Comparison of ENCODE assay signal across 8 mouse cellular contexts in the genomic region with DNA sequence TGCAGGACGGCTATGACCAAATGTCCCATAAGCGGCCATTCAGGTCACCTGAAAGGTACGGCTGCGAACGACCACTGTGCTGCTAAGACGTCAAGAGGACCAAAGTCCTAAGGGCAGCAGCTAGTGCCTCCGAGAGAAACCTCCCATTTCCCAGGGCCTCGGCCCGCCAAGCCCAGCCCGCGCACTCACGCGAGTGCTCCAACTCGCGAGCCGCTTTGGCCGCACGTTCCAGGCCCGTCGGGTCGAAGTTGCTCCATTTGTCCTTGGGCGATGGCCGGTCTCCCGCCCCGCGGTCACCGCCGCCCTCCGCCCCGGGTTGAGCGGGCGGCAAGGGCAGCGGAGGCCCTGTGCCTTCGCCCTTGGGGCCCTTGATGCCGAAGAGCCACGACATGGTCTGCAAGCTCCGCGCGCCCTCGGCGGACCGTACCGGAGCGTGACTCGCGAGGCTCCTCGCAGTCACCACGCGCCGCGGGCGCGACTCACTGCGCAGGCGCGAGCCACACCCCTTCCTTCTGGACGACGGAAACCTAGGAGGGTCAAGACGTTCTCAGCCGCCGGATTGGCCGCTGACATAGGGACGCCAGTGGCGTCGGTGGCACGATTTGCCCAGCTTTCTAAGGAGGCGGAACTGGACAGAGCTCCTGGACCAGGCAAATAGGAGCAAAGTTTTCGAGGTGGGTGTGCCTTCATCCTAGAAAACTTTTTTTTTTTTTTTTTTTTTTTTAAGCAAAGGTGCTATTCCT. TPM values are rescaled to one million over a fixed set of nuclear protein-coding genes. Genes with fewer than 3 reads are reported as not detected.
DNase-seq lines count a peak whose midpoint lies in the region; ATAC-seq and TF ChIP-seq lines count a peak whose summit lies in the region.

Atad3a (minus strand) TSS at position 481 of the 743 bp plus-strand sequence.

- no peaks in the 10 kb centered on the region for H3K27me3 ChIP-seq in embryonic facial prominence, embryonic 14.5 days (replicated peaks; ENCODE audit: control insufficient read depth, insufficient read depth, low read length)
- no peaks in the 10 kb centered on the region for H3K27me3 ChIP-seq in heart, adult 2 months (ENCODE audit: control insufficient read depth, insufficient read depth, low read length)
- no peaks in the 10 kb centered on the region for H3K27me3 ChIP-seq in limb, embryonic 13.5 days
- H3K27me3 ChIP-seq in midbrain, embryonic 16.5 days (ENCODE audit: control insufficient read depth, insufficient read depth, low read depth, low read length), result no peaks in the 10 kb centered on the region

- peak within 1 kb of the TSS; percentile 56; the same call in 1 of the 2 replicates for H3K27ac ChIP-seq in embryonic facial prominence, embryonic 14.5 days (replicated peaks; ENCODE audit: low read depth, low read length)
- peak within 1 kb of the TSS; percentile 87 for H3K27ac ChIP-seq in heart, adult 2 months
- H3K27ac ChIP-seq in limb, embryonic 13.5 days, result peak within 1 kb of the TSS; percentile 29; the same call in 1 of the 2 replicates
- peak within 1 kb of the TSS; percentile 38; the same call in 1 of the 2 replicates for H3K27ac ChIP-seq in midbrain, embryonic 16.5 days (ENCODE audit: low read length)

- 0 out of 2 replicates have a peak, but pooled peaks have one; percentile 1 for TF ChIP-seq CTCF in heart, adult 2 months (IDR thresholded peaks at IDR 0.05)

- intact Hi-C loops in heart, adult 2 months (cut with DNase I), result loop anchor here (2.0 to 5.0 kb wide), 3 partner anchors 24 to 138 kb away; partner anchors contain the start of genes Cdk11b and Mrpl20

- H3K4me2 ChIP-seq in embryonic facial prominence, embryonic 14.5 days (ENCODE audit: low read depth, low read length), result peak within 1 kb of the TSS; percentile 93
- peak within 1 kb of the TSS; percentile 98 for H3K4me2 ChIP-seq in limb, embryonic 13.5 days (replicated peaks)
- H3K4me2 ChIP-seq in midbrain, embryonic 16.5 days (ENCODE audit: low read length), result peak within 1 kb of the TSS; percentile 88

- H3K4me1 ChIP-seq in embryonic facial prominence, embryonic 14.5 days (ENCODE audit: control insufficient read depth, insufficient read depth, low read length), result peaks cover 14% of the 10 kb centered on the region
- peaks cover 9% of the 10 kb centered on the region for H3K4me1 ChIP-seq in heart, adult 2 months (ENCODE audit: control insufficient read depth, insufficient read depth, low read length)
- peaks cover 28% of the 10 kb centered on the region for H3K4me1 ChIP-seq in limb, embryonic 13.5 days
- peaks cover 23% of the 10 kb centered on the region for H3K4me1 ChIP-seq in midbrain, embryonic 16.5 days (ENCODE audit: control insufficient read depth, insufficient read depth, low read length)

- H3K79me2 ChIP-seq in heart, adult 2 months (replicated peaks; ENCODE audit: control insufficient read depth, insufficient read depth, low read length), result peaks cover 4% of the 10 kb centered on the region; the same call in 1 of the 2 replicates

- peak; percentile 83 for TF ChIP-seq POLR2A in heart, adult 2 months (IDR thresholded peaks at IDR 0.05; ENCODE audit: insufficient read depth, low read depth, low read length)

- peak within 1 kb of the TSS; percentile 69 for H3K4me3 ChIP-seq in embryonic facial prominence, embryonic 14.5 days (ENCODE audit: low read depth, low read length)
- H3K4me3 ChIP-seq in heart, adult 2 months, result peak within 1 kb of the TSS; percentile 81
- H3K4me3 ChIP-seq in limb, embryonic 13.5 days, result peak within 1 kb of the TSS; percentile 91
- peak within 1 kb of the TSS; percentile 65 for H3K4me3 ChIP-seq in midbrain, embryonic 16.5 days (ENCODE audit: low read depth, low read length)

- TF ChIP-seq EP300 in heart, adult 2 months (IDR thresholded peaks at IDR 0.05; ENCODE audit: insufficient read depth, low read depth, low read length), result peak; percentile 77

- no peaks in the 10 kb centered on the region for H3K9me3 ChIP-seq in embryonic facial prominence, embryonic 14.5 days (ENCODE audit: control insufficient read depth, low read length)
- no peaks in the 10 kb centered on the region for H3K9me3 ChIP-seq in limb, embryonic 13.5 days
- H3K9me3 ChIP-seq in midbrain, embryonic 16.5 days (replicated peaks; ENCODE audit: control insufficient read depth, low read length, poor library complexity, severe bottlenecking), result no peaks in the 10 kb centered on the region

- ATAC-seq in embryonic facial prominence, embryonic 14.5 days (ENCODE audit: low read depth), result peak; percentile 98
- peak; percentile 96 for ATAC-seq in limb, embryonic 13.5 days (ENCODE audit: low FRiP score, low read depth)
- peak; percentile 97 for ATAC-seq in midbrain, embryonic 16.5 days

- H3K9ac ChIP-seq in embryonic facial prominence, embryonic 14.5 days (ENCODE audit: low read depth, low read length), result peak within 1 kb of the TSS; percentile 82
- peak within 1 kb of the TSS; percentile 80 for H3K9ac ChIP-seq in heart, adult 2 months (ENCODE audit: low read depth, low read length)
- H3K9ac ChIP-seq in limb, embryonic 13.5 days, result peak within 1 kb of the TSS; percentile 90
- H3K9ac ChIP-seq in midbrain, embryonic 16.5 days (ENCODE audit: low read depth, low read length), result peak within 1 kb of the TSS; percentile 62

- WGBS in embryonic facial prominence, embryonic 14.5 days, result under 1% methylated on average over 38 of the region's 68 CpGs
- WGBS in heart, adult 2 months, result under 1% methylated on average over 68 of the region's 68 CpGs
- 1% methylated on average over 68 of the region's 68 CpGs for WGBS in limb, embryonic 13.5 days
- WGBS in midbrain, embryonic 16.5 days, result under 1% methylated on average over 66 of the region's 68 CpGs

- peak; percentile 98 for DNase-seq in 3T3-L1 (ENCODE audit: low read depth, low spot score)
- peak; percentile 95 for DNase-seq in adrenal gland, postnatal 4 days (ENCODE audit: low spot score in 2 of 2)
- peak; percentile 98 for DNase-seq in embryonic facial prominence, embryonic 14.5 days (ENCODE audit: low spot score)
- peak; percentile 97 to 99 for DNase-seq in heart, adult 2 months
- peak; percentile 97 to 98 for DNase-seq in kidney, adult 8-10 months
- DNase-seq in spleen, postnatal 10 days (ENCODE audit: low spot score in 2 of 2), result peak; percentile 96 to 98

- peaks cover 17% of the 10 kb centered on the region for H3K36me3 ChIP-seq in embryonic facial prominence, embryonic 14.5 days (ENCODE audit: control insufficient read depth, insufficient read depth, low read length)
- peaks cover 3% of the 10 kb centered on the region for H3K36me3 ChIP-seq in heart, adult 2 months (ENCODE audit: control insufficient read depth, insufficient read depth, low read length)
- peaks cover 24% of the 10 kb centered on the region for H3K36me3 ChIP-seq in limb, embryonic 13.5 days
- H3K36me3 ChIP-seq in midbrain, embryonic 16.5 days (ENCODE audit: control insufficient read depth, insufficient read depth, low read length), result peaks cover 10% of the 10 kb centered on the region

RNA-seq across cellular contexts. Expression of gene Atad3a, which starts in this region (rescaled TPM):
- total RNA-seq in adrenal gland, postnatal 4 days (2021), result 100 to 1,000 TPM in 1 of 2 experiments, 10 to 100 TPM in 1; 99.1 to 102 TPM
- 77.0 and 77.9 TPM in 2 replicates for polyA plus RNA-seq in embryonic facial prominence, embryonic 14.5 days (2014; fragmentation: Nextera tagmentation; extraction: Ambion mirVana)
- 10 to 100 TPM; 42.3 to 47.7 TPM for total RNA-seq in heart, adult 2 months (2021)
- 83.7 and 85.4 TPM in 2 replicates for polyA plus RNA-seq in heart, adult 2 months (2012; rRNA removed)
- 94.4 and 100 TPM in 2 replicates for polyA plus RNA-seq in limb, embryonic 13.5 days (2015; fragmentation: Nextera tagmentation; extraction: Ambion mirVana)
- polyA plus RNA-seq in midbrain, embryonic 16.5 days (2015; fragmentation: Nextera tagmentation; extraction: Ambion mirVana), result 87.9 and 93.2 TPM in 2 replicates

Comparison
In these comparisons a context has a peak if more than half of its experiments do, and no peak if none do; other contexts are left out.
1. Peak in every context shown above with its lines: DNase-seq, ATAC-seq, H3K4me3 ChIP-seq and H3K27ac ChIP-seq.
2. H3K27ac ChIP-seq: peak in every context shown above with its lines; median percentile 87 in heart, adult 2 months; 56 in embryonic facial prominence, embryonic 14.5 days; 38 in midbrain, embryonic 16.5 days; 29 in limb, embryonic 13.5 days.